Mouse (Mus musculus) kidney, postnatal 14 days (tissue): ENCODE data around the gene Lpin3.

ENCODE experiments used
- DNase-seq: peaks from one replicate; pipeline ENCODE4 v3.0.0; 2022; ENCODE audit warnings: mixed read lengths

Lpin3 gene

DNA sequence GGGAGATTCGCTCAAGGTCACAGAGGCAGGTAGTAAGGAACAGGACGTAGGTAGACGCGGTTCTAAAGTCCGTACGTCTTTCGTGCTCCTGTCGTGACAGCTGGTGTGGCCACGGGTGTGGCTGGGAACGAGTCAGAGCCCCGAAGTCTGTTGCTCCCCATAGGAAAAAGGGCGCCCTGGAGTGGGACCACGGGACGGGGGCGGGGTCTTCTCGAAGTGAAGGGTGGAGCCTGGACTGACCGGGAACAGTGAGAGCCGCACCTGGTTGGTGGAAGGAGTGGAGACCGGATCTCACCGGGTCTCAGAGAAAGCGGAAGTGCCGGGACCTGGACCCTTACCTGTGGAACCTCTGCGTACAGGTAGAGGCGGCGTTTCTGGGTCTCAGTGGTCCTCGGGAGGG, 7.4 kb downstream of the Lpin3 start:
- DNase-seq, result peak; percentile 89

DNA sequence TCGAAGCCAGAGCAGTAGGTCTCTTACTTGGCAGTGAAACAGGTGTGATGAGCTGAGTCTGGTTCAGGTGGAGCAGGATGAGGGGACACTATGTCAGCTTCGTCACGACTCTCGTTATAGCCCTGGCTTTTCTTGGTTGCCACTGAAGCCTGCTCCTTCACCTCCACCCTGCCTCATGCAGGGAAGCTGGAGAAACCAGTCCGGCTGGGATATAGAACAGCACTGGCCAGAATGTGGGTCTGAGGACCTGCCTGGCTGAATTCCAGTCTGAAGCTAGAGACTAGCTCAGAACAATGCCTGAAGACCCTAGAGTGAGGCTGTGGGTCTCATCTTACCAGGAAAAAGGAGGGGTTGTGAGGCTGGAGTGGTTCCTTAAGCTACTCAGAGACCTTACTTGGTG, 10.6 kb downstream of the Lpin3 start:
- DNase-seq, result no peak

DNA sequence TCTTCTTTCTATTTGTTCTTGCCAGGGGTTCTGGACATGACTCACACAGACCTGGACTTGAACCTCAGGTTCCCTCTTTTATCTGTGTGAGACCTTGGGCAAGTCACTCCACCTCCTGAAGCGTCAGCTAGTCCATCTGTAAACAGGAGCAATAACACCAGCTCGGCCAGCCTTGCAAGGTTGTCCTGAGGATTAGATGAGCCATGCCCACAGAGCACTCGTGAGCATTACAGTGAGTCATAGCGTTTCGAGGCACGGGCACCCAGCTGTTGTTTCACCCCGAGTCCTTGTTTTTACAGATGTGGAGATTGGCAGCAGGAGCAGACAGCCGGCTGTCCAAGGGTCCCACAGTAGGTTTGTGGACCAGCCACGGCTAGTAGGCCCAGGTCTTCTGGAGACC, 11.2 kb downstream of the Lpin3 start:
- no peak for DNase-seq

DNA sequence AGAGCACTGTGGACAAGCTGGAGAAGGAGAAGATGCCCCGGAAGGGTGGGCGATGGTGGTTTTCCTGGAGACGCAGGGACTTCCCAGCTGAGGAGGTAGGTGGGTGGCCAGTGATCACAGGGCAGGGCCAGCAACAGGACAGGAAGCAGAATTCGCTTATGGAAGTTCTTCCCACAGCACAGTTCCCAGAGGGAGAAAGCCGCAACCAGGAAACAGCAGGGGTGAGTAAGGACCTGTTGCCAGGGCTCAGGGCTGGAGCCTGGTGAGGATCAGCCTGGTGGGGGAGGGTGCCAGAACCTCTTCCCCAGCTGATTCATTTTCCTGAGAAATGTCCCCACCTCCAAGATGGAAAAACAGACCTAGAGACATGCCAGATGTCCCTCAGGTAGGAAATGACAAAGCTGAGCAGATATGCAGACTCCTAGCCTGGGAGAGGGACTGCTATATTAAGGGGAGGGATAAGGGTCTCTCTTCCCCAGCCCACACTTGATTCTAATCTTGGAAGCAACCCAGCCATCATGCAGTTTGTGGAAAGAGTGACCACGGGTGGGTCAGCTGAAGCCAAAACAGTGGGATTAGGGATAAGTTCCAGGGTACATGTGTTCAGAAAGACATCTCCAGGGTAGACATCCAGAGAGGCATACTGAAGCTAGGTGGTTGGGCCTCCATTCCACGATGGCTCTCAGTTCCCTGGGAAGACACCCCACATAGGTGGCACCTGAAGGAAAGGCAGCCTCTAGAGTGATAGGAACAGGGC, 21.4 kb downstream of the Lpin3 start:
- DNase-seq, result no peak

DNA sequence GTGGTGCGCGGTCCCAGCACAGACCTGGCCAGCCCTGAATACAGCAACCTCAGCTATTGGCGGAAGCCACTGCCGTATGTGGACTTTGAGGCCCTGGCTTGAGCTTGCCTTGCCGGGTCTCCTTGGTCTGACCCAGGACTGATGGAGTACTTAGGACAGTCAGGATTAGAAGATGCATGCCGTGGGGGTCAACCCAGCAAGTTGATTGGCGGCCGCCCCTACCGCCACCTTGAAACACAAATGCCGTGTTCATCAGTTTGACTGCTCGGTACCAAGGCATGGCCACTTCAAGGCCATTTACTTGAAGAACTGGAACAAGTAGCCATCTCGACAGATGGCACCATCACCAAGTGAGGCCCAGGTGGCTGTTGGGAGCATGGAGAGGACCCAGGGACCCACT, 24.8 kb downstream of the Lpin3 start:
- DNase-seq, result no peak

DNA sequence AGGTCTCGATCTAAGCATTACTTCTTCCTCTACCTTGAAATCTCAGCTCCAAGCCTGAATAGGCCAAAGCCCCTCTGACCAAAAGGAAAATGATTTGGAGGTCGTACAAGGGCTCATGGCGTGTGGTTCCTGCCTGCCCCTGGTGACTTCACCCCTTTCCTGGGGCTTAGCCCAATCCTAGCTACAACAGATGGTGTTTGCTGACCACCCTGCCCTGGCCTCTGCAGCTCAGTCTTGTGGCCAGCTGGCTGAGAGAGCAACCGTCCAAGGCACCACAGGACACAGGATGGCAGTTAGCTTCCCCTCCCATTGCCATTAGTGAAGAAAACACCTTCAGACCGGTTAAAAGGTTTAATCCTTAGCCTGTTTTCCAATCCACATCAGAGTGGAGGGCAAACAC, 25.6 kb downstream of the Lpin3 start:
- DNase-seq, result no peak

DNA sequence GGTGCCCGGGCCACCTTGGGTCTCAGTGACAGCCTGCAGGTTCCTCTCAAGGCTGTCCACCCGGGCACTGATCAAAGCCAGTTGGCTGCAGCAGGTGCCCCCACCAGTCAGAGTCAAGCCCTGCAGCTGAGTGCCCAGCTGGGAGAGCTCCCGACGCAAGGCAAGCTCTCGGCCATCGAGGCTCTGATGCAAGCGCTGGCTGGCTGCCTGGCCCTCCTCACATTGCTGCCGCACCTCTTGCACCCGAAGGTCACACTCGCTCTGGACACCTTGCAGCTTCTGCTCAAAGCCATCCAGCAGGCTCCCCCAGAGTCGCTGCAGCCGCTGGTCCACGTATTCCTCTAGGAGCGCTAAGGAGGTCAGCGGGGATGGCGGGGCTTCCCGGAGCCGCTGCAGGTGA, 28.1 kb downstream of the Lpin3 start:
- DNase-seq, result no peak

DNA sequence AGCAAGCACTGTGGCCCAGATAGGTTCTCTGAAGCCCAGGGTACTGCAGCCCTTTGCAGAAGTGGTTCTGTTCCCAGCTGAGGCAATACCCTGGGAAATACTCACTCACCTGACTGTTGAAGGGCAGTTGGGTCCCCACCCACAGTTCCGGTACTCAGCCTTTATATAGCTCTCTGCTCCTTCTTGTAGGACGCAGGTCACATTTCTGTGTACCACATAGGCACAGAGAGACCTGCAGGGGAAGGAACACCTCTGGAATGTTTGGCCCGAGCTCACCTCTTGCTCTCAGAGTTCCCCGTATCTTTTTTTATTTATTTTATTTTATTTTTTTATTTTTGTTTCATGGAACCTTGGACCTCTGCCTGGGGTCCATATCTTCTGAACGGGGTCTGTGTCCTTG, 30.2 kb downstream of the Lpin3 start:
- no peak for DNase-seq

DNA sequence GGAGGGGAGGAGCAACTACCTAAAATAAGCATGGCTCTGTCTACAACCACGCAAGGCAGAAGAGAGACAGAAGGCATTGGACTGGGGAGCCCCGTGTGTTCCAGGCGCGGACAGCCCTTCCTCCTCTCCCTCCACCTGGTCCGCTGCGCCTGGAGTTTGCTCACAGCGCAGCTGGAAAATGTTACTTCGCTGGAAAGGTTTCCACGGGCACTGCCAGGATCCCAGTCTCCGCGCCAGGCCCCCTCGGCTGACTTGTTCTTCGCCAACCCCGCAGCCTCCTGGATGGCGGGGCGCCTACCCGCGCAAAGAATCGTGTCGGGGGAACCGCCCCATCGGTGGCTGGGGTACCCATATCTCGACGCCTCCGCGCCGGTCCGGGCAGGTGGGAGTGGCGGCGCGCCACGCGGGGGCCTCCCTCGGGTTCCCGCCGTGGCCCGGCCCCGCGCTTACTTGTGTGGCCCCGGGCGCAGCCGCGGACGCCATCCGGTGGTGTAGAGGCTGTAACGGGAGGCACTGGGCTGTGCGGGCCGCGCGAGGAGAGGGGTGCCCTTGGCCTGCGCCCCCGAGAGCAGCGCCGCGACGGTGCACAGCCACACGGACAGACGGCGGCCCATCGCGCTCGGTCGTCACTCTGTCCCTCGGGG, 31.2 kb downstream of the Lpin3 start:
- DNase-seq, result no peak

DNA sequence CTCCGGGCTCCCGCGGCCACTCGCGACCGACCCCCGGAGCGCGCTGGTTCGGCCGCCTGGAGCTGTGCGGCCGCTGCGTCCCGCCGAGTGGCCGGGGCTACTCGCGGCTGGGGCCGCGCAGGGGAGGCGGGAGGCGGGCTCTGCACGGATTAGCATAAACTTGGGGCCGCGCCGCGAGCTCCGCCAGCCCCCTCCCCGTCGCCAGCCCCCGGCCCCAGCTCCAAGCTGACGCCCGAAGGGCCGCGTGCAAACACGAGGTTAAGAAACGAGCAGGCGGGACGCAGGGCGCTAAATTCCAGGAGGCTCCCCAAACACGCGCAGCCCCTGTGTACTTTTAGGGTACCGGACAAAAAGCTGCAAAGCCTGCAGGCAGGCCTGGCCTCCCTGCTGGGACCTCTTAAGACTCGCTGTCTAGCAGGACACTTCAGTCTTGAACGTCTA, 31.8 kb downstream of the Lpin3 start, which contains the start of gene Emilin3:
Emilin3 (minus strand) TSS at position 98 of the 441 bp plus-strand sequence.
- peak; percentile 19 for DNase-seq

DNA sequence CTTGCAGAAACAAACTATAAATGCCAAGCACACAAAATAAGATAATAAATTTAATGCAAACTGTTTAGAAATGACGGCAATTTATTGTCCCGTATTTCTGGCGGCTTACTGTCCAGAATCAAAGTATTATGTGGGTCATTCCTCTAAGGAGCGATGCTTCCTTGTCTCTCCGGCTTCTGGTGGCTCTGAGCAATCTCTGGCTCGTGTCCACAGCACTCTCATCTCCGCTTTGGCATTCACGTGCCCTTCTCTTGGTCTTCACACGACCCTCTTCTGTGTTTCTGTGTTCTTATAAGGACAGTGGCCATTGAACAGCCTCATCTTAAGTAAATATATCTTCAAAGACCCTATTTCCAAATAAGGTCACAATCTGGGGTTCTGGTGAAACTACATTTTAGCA, 34.2 kb downstream of the Lpin3 start:
- DNase-seq, result no peak

DNA sequence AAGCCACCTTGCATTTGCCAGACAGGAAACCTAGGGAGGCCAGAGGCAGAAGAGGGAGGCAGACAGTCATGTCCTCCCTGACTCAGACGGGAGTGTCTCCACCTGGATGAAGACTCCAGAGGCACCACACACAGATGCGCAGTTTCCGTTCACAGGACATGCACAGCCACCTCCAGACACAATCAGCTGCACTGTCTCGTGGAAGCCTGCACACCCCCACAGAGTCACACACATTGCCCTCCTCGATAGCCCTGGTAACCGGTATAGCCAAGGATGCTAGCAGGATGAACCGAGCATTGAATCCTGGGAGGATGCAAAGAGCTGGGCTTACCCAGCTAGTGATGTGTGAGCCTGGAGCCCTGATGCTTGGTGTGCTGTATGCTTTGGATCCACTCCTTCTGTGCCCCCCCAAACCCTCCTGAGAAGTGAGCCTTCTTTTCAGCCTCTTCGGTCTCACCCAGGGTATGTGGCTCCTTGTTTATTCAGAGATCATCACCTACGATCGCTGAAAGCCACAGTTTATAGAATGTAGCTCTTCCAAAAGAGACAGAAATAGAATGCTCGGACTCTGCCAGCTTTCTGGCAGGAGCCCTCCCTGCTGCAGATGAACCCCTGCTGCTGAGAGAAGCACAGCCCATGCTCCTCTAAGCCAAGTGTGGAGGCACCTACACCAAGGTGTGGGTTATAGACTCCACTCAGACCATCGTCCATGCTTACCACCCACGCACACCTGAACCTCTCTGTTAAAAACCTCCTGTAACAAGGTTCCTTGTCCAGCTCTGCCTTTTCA, 35.5 kb downstream of the Lpin3 start:
- no peak for DNase-seq

DNA sequence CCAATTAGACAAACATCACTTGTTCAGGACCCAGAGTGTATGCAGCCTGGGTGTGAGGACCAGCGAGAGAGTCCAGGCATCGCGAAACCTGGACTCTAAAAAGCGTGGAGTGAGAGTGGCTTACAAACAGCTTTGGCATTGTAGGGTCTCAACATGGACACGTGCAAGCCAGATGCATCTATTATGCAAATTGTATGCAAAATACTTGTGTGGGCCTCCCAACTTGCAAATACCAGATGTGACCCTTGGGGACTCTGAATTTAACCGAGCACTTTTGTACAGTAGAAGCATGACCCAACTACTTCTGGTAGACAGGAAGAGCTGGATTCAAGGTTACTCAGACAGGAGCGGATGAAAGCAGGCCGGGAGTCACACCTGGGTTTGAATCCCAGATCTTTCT, 36.2 kb downstream of the Lpin3 start:
- DNase-seq, result no peak

DNA sequence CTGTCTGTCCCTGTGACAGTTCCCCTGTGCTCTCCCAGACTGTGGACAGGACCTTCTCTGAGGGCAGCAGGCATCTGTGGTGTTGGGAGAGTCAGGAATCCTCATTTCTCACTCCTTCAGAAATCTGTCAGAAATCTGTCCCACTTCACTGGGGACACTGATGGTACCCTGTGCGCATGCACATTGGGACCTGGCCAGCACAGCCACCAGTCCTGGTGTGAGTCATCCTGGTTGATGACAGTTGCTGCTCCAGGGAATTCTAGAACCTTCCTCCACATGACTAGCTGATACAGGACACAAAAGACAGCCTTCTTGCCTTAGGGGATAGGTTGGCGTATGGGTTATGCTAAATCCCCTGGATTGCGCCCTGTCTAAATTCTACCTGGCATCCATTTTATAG, 36.8 kb downstream of the Lpin3 start:
- no peak for DNase-seq

DNA sequence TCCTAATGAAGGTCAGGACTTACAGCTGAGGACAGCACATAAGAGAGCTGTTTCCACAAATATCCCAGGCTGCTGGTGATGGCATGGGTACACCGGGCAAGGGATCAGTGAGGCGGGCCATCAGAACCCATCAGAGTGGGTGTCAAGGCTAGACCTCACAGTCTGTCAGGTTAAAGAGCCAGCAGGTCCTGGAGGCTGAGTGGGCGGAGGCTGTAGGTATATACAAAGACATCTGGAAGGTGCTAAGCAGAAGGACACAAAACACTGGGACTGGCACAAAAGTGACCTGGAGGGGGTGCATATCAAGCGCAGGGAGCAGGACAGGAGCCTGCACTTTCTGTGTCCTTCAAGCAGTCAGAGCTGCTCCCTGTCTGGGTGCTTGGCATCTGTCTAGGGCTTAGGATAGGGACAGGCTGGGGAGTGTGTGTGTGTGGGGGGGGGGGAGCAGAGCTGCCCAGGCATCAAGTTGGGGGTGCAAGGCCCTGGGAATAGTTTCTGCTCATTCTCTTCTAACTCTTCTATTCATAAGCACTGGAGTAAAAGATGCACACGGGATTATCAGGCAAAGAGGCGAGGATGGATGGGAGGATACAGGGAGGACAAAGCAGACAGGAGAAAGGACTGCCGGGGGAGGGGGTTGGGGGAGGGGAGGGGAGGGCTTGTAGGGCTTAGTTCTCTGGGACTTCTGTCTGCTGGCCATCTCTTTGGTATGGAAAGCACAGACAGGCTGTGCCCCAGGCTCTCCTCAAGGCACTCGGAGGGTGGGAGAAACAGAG, 37.9 kb downstream of the Lpin3 start:
- DNase-seq, result no peak

DNA sequence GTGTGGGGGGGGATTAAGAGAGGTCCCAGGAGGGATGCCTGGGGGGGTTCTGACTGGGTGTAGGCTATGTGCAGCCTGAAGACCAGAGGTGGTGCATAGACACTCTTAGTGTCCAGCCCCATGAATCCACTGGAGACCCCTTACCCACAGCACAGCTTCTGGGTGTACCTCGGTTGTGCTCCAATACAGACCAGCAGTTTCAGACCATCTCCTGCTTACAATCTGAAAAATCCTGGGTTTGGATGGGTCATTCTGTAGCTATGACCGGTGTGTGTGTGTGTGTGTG, 38.4 kb downstream of the Lpin3 start:
- no peak for DNase-seq

DNA sequence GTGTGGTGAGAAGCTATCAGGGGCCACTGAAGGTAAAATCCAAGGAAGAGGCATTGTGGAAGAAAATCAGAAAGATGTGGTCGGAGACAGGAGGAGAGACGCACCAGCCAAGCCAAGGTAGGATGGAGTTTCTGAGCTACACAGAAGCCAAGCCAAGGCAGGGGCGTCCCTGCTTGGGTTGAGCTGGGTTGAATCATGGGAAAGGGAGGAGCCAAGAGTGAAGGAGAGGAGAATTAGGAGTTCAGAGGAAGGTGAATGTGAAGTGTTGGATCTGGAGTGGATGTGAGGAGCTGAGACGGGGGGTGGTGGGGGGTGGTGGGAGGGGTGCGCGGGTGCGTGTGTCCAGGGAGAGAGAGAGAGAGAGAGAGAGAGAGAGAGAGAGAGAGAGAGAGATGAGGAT, 40.8 kb downstream of the Lpin3 start:
- DNase-seq, result no peak

DNA sequence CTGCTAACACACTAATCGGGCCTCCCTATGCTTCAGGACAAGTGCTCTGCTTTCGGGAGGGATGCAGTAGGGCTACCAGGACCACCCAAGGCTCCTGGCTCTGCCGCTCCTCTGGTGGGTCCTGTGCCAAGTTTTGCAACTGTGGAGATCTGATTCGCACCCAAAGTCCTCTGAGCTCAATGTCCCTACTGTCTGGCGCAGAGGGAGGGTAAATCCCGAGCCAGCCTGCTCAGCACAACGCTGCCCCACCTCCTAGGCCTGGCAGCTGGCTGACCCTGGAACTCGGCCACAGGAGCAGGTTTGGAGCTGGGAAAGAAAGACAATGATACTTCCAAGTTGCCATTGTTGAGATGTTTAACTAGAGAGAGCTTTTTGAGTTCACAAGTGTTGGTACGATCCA, 44.7 kb downstream of the Lpin3 start:
- DNase-seq, result no peak

DNA sequence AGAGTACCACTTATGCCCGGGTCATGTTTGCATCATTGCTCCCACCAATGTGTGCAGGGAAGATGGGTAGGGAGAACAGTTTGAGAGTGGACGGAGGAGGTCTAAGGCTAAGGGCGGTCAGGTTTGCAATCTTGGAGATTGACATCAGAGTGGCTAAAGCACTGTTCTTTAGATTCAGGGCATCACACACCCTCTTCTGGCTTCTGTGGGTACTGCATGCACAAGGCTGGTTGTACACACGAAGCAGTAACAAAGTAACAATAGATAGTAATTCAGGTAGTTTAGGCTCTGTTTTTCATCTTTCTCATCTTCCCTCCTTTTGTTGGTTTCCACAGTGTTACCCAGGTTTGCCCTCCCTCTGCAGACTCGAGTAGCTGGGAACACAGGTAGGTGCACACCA, 50.9 kb downstream of the Lpin3 start:
- no peak for DNase-seq

DNA sequence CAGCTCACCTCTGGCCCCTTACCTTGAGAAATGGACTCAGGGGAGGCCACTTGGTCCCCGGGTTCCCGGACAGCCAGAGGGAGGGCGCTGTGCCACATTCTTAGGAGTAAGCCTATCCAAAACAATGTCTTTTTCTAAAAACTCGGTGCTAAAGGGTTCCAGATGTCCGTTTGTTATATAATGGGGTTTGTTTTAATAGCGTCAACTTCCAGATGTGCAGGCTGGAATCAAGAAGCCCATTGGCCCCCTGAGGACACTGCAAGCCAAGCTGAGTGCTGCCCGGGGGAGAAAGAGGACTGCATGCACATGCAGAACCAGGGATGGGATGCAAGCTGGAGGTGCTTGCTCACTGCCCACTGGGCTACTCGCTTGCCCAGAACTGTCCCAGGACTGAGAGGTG, 51.9 kb downstream of the Lpin3 start:
- DNase-seq, result no peak

DNA sequence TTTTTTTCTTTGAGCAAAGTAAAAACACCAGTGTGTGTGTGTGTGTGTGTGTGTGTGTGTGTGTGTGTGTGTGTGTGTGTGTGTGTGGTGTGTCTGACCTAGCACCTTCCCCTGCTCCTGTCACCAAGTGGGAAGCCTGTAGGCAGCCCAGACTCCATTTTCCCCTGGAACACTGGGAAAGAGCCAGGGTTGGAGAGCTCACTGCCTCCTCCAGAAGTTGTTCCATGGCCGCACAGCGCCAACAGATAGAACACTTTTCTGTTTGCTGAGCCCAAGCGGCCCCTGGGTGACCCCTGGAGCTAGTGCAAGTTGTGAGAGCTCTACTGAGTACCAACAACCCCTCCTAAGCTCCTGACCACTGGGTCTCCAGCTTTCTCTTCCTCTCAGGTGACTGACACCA, 52.5 kb downstream of the Lpin3 start:
- no peak for DNase-seq

DNA sequence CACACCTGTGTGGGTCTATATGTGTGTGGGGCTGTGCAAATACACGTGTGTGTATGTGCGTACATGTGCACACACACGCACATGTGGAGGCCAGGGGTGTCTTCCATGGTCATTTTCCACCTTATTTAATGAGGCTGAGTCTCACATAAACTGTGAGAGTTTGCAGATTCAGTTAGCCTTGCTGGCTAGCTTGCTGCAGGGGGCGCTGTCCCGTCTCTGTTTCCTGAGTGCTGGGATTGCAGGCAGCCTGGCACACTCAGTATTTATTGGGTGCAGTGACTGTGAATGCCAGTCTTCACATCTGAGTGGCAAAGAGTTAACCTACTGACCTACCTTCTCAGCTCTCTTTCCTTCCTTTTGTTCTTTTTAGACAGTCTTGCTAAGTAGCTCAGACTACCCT, 53.4 kb downstream of the Lpin3 start:
- no peak for DNase-seq

DNA sequence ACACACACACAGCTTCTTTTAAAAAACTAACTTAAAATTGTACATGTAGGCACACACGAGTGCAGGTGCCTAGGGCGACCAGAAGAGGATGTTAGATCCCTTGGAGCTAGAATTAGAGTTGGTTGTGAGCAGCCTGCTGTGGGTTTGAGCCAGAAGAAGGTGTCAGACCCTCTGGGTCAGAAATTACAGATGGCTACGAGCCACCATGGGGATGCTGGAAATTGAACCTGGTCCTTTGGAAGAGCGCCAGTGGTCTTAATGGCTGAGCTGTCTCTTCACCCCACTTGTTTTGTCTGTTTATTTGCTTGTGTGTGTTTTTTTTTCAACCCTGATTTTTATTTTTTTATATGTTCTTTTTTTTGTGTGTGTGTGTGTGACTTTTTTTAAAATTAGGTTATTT, 54.0 kb downstream of the Lpin3 start:
- no peak for DNase-seq
